Mouse (Mus musculus): Measurements from ENCODE around the gene Ppp1r3f. TPM values are rescaled to one million over a fixed set of nuclear protein-coding genes. Genes with fewer than 3 reads are reported as not detected.
A peak's percentile ranks its signal among the peaks of the same experiment; 100 is the strongest.

Ppp1r3f gene
- polyA plus RNA-seq, 1 experiment from 2014 or later: 6.2 TPM

GRCm38 (mm10) chrX:7595371-7595770 is 21.3 kb upstream of the Ppp1r3f start:
- Histone ChIP-seq H3K4me2 (ENCODE audit: low read depth, low read length) (no peak overlapping the region), H3K27ac (ENCODE audit: low read depth, low read length) (no peak overlapping the region), H3K4me1 (ENCODE audit: control insufficient read depth, insufficient read depth, low read length) (no peaks in the 10 kb centered on the region), H3K36me3 (ENCODE audit: control insufficient read depth, insufficient read depth, low read length) (no peaks in the 10 kb centered on the region), H3K4me3 (ENCODE audit: low read depth, low read length) (no peak overlapping the region), H3K9me3 (ENCODE audit: control insufficient read depth, low read length) (no peaks in the 10 kb centered on the region), H3K27me3 (ENCODE audit: control insufficient read depth, insufficient read depth, low read length) (no peaks in the 10 kb centered on the region), H3K9ac (replicated peaks; ENCODE audit: low read depth, low read length) (no peak overlapping the region)
- no peak for ATAC-seq (ENCODE audit: low read depth)
- WGBS: 91% methylated on average over 9 of the region's 9 CpGs

- no peaks in the 10 kb centered on the region for H3K4me1 ChIP-seq (ENCODE audit: control insufficient read depth, insufficient read depth, low read length)
- no peaks in the 10 kb centered on the region for H3K36me3 ChIP-seq (ENCODE audit: control insufficient read depth, insufficient read depth, low read length)
- no peak overlapping the region for H3K27ac ChIP-seq (ENCODE audit: low read depth, low read length)
- no peak for ATAC-seq (ENCODE audit: low read depth)
- no peaks in the 10 kb centered on the region for H3K27me3 ChIP-seq (ENCODE audit: control insufficient read depth, insufficient read depth, low read length)
- no peak overlapping the region for H3K4me2 ChIP-seq (ENCODE audit: low read depth, low read length)
- H3K4me3 ChIP-seq (ENCODE audit: low read depth, low read length): no peak overlapping the region
- H3K9me3 ChIP-seq (ENCODE audit: control insufficient read depth, low read length): no peaks in the 10 kb centered on the region
- WGBS: 82% methylated on average over 4 of the region's 5 CpGs
- H3K9ac ChIP-seq (replicated peaks; ENCODE audit: low read depth, low read length): no peak overlapping the region
These were observed 12.3 kb upstream of the Ppp1r3f start for GRCm38 (mm10) chrX:7586356-7586755.

GRCm38 (mm10) chrX:7583881-7584280 is 9.8 kb upstream of the Ppp1r3f start:
- no peak for ATAC-seq (ENCODE audit: low read depth)
- H3K36me3 ChIP-seq (ENCODE audit: control insufficient read depth, insufficient read depth, low read length): no peaks in the 10 kb centered on the region
- H3K4me3 ChIP-seq (ENCODE audit: low read depth, low read length): no peak overlapping the region
- no peaks in the 10 kb centered on the region for H3K4me1 ChIP-seq (ENCODE audit: control insufficient read depth, insufficient read depth, low read length)
- H3K27ac ChIP-seq (ENCODE audit: low read depth, low read length): no peak overlapping the region
- WGBS: 97% methylated on average over 11 of the region's 11 CpGs
- H3K4me2 ChIP-seq (ENCODE audit: low read depth, low read length): no peak overlapping the region
- H3K27me3 ChIP-seq (ENCODE audit: control insufficient read depth, insufficient read depth, low read length): no peaks in the 10 kb centered on the region
- no peak overlapping the region for H3K9ac ChIP-seq (replicated peaks; ENCODE audit: low read depth, low read length)
- no peaks in the 10 kb centered on the region for H3K9me3 ChIP-seq (ENCODE audit: control insufficient read depth, low read length)

- WGBS: 92% methylated on average over 2 of the region's 2 CpGs
- Histone ChIP-seq H3K9ac (replicated peaks; ENCODE audit: low read depth, low read length) (no peak overlapping the region), H3K4me1 (ENCODE audit: control insufficient read depth, insufficient read depth, low read length) (no peaks in the 10 kb centered on the region), H3K36me3 (ENCODE audit: control insufficient read depth, insufficient read depth, low read length) (no peaks in the 10 kb centered on the region), H3K27ac (ENCODE audit: low read depth, low read length) (no peak overlapping the region), H3K4me3 (ENCODE audit: low read depth, low read length) (no peak overlapping the region), H3K27me3 (ENCODE audit: control insufficient read depth, insufficient read depth, low read length) (no peaks in the 10 kb centered on the region), H3K9me3 (ENCODE audit: control insufficient read depth, low read length) (no peaks in the 10 kb centered on the region), H3K4me2 (ENCODE audit: low read depth, low read length) (no peak overlapping the region)
- no peak for ATAC-seq (ENCODE audit: low read depth)
These were observed 7.1 kb upstream of the Ppp1r3f start for GRCm38 (mm10) chrX:7581151-7581550.

GRCm38 (mm10) chrX:7574885-7575231 is 775 bp upstream of the Ppp1r3f start:
- no peaks in the 10 kb centered on the region for H3K36me3 ChIP-seq (ENCODE audit: control insufficient read depth, insufficient read depth, low read length)
- H3K9ac ChIP-seq (replicated peaks; ENCODE audit: low read depth, low read length): no peak overlapping the region
- peak overlapping the region; percentile 93 for H3K27ac ChIP-seq (ENCODE audit: low read depth, low read length)
- H3K9me3 ChIP-seq (ENCODE audit: control insufficient read depth, low read length): no peaks in the 10 kb centered on the region
- peak overlapping the region; percentile 25 for H3K4me2 ChIP-seq (ENCODE audit: low read depth, low read length)
- WGBS: 29% methylated on average over 4 of the region's 6 CpGs
- peak overlapping the region; percentile 44 for H3K4me3 ChIP-seq (ENCODE audit: low read depth, low read length)
- peaks cover 8% of the 10 kb centered on the region for H3K4me1 ChIP-seq (ENCODE audit: control insufficient read depth, insufficient read depth, low read length)
- H3K27me3 ChIP-seq (ENCODE audit: control insufficient read depth, insufficient read depth, low read length): no peaks in the 10 kb centered on the region
- peak; percentile 3; the same call in 1 of the 2 replicates for ATAC-seq (ENCODE audit: low read depth)

- H3K4me1 ChIP-seq (ENCODE audit: control insufficient read depth, insufficient read depth, low read length): peaks cover 8% of the 10 kb centered on the region
- peak; percentile 72 for ATAC-seq (ENCODE audit: low read depth)
- no peaks in the 10 kb centered on the region for H3K9me3 ChIP-seq (ENCODE audit: control insufficient read depth, low read length)
- no peaks in the 10 kb centered on the region for H3K27me3 ChIP-seq (ENCODE audit: control insufficient read depth, insufficient read depth, low read length)
- H3K4me2 ChIP-seq (ENCODE audit: low read depth, low read length): peak within 1 kb of the TSS; percentile 56
- 28% methylated on average over 48 of the region's 72 CpGs for WGBS
- H3K36me3 ChIP-seq (ENCODE audit: control insufficient read depth, insufficient read depth, low read length): no peaks in the 10 kb centered on the region
- H3K9ac ChIP-seq (replicated peaks; ENCODE audit: low read depth, low read length): peak within 1 kb of the TSS; percentile 71
- H3K27ac ChIP-seq (ENCODE audit: low read depth, low read length): peak within 1 kb of the TSS; percentile 93
- peak within 1 kb of the TSS; percentile 44 for H3K4me3 ChIP-seq (ENCODE audit: low read depth, low read length)
These were observed 652 bp downstream of the Ppp1r3f start, which contains the start of gene Foxp3 for GRCm38 (mm10) chrX:7573176-7574086. Gene Foxp3, plus strand, starts transcription at chrX:7573644.

- H3K4me3 ChIP-seq (ENCODE audit: low read depth, low read length): no peak overlapping the region
- H3K9me3 ChIP-seq (ENCODE audit: control insufficient read depth, low read length): no peaks in the 10 kb centered on the region
- no peak for ATAC-seq (ENCODE audit: low read depth)
- H3K9ac ChIP-seq (replicated peaks; ENCODE audit: low read depth, low read length): no peak overlapping the region
- peak overlapping the region; percentile 56; the same call in 1 of the 2 replicates for H3K4me2 ChIP-seq (ENCODE audit: low read depth, low read length)
- no peak overlapping the region for H3K27ac ChIP-seq (ENCODE audit: low read depth, low read length)
- H3K4me1 ChIP-seq (ENCODE audit: control insufficient read depth, insufficient read depth, low read length): peaks cover 8% of the 10 kb centered on the region
- no peaks in the 10 kb centered on the region for H3K36me3 ChIP-seq (ENCODE audit: control insufficient read depth, insufficient read depth, low read length)
- WGBS: 90% methylated on average over 10 of the region's 10 CpGs
- no peaks in the 10 kb centered on the region for H3K27me3 ChIP-seq (ENCODE audit: control insufficient read depth, insufficient read depth, low read length)
These were observed 1.6 kb downstream of the Ppp1r3f start for GRCm38 (mm10) chrX:7572466-7572865.

- Histone ChIP-seq H3K4me2 (ENCODE audit: low read depth, low read length) (no peak overlapping the region), H3K4me3 (ENCODE audit: low read depth, low read length) (no peak overlapping the region), H3K9me3 (ENCODE audit: control insufficient read depth, low read length) (no peaks in the 10 kb centered on the region), H3K4me1 (ENCODE audit: control insufficient read depth, insufficient read depth, low read length) (peaks cover 8% of the 10 kb centered on the region), H3K27ac (ENCODE audit: low read depth, low read length) (no peak overlapping the region), H3K27me3 (ENCODE audit: control insufficient read depth, insufficient read depth, low read length) (no peaks in the 10 kb centered on the region), H3K36me3 (ENCODE audit: control insufficient read depth, insufficient read depth, low read length) (no peaks in the 10 kb centered on the region), H3K9ac (replicated peaks; ENCODE audit: low read depth, low read length) (no peak overlapping the region)
- ATAC-seq (ENCODE audit: low read depth): no peak
- 83% methylated on average over 9 of the region's 9 CpGs for WGBS
These were observed 2.4 kb downstream of the Ppp1r3f start for GRCm38 (mm10) chrX:7571565-7572136.

GRCm38 (mm10) chrX:7570481-7571175 is 3.5 kb downstream of the Ppp1r3f start:
- no peaks in the 10 kb centered on the region for H3K9me3 ChIP-seq (ENCODE audit: control insufficient read depth, low read length)
- no peak overlapping the region for H3K4me3 ChIP-seq (ENCODE audit: low read depth, low read length)
- no peak overlapping the region for H3K4me2 ChIP-seq (ENCODE audit: low read depth, low read length)
- no peaks in the 10 kb centered on the region for H3K27me3 ChIP-seq (ENCODE audit: control insufficient read depth, insufficient read depth, low read length)
- peaks cover 8% of the 10 kb centered on the region for H3K4me1 ChIP-seq (ENCODE audit: control insufficient read depth, insufficient read depth, low read length)
- H3K9ac ChIP-seq (replicated peaks; ENCODE audit: low read depth, low read length): no peak overlapping the region
- no peak overlapping the region for H3K27ac ChIP-seq (ENCODE audit: low read depth, low read length)
- WGBS: 68% methylated on average over 7 of the region's 7 CpGs
- no peak for ATAC-seq (ENCODE audit: low read depth)
- no peaks in the 10 kb centered on the region for H3K36me3 ChIP-seq (ENCODE audit: control insufficient read depth, insufficient read depth, low read length)

Measured in neural tube, embryonic 14.5 days (tissue).